Mouse (Mus musculus): ENCODE data around the gene Tgm6. TPM values are rescaled to one million over a fixed set of nuclear protein-coding genes. Genes with fewer than 3 reads are reported as not detected.

Tgm6 gene
- polyA plus RNA-seq, 1 experiment from 2014 or later, result not detected

- Histone ChIP-seq H3K36me3 (replicated peaks; ENCODE audit: control insufficient read depth, insufficient read depth, low read depth, low read length) (no peaks in the 10 kb centered on the region; the same call in none of the 2 replicates), H3K27me3 (ENCODE audit: control insufficient read depth, insufficient read depth, low read length) (no peaks in the 10 kb centered on the region), H3K4me1 (ENCODE audit: control insufficient read depth, insufficient read depth, low read length) (no peaks in the 10 kb centered on the region), H3K4me2 (ENCODE audit: low read depth, low read length) (no peak overlapping the region), H3K27ac (replicated peaks; ENCODE audit: low read depth, low read length) (no peak overlapping the region), H3K4me3 (ENCODE audit: low read depth, low read length) (no peak overlapping the region), H3K9me3 (replicated peaks; ENCODE audit: control insufficient read depth, low read length) (no peaks in the 10 kb centered on the region), H3K9ac (replicated peaks; ENCODE audit: low read length) (no peak overlapping the region)
- ATAC-seq (replicated peaks; ENCODE audit: insufficient number of reproducible peaks, low FRiP score, low TSS enrichment, low read depth) (no peak), DNase-seq (ENCODE audit: low spot score) (no peak)
- 83% methylated on average over 5 of the region's 5 CpGs for WGBS
These were observed 50.5 kb downstream of the Tgm6 start for GRCm38 (mm10) chr2:130162701-130163100.

GRCm38 (mm10) chr2:130166311-130167214 lies 54.3 kb downstream of the Tgm6 start:
- Histone ChIP-seq H3K36me3 (replicated peaks; ENCODE audit: control insufficient read depth, insufficient read depth, low read depth, low read length) (peaks cover 3% of the 10 kb centered on the region), H3K27me3 (ENCODE audit: control insufficient read depth, insufficient read depth, low read length) (no peaks in the 10 kb centered on the region), H3K4me2 (ENCODE audit: low read depth, low read length) (no peak overlapping the region), H3K4me1 (ENCODE audit: control insufficient read depth, insufficient read depth, low read length) (no peaks in the 10 kb centered on the region), H3K27ac (replicated peaks; ENCODE audit: low read depth, low read length) (no peak overlapping the region), H3K4me3 (ENCODE audit: low read depth, low read length) (no peak overlapping the region), H3K9me3 (replicated peaks; ENCODE audit: control insufficient read depth, low read length) (no peaks in the 10 kb centered on the region), H3K9ac (replicated peaks; ENCODE audit: low read length) (no peak overlapping the region)
- DNase-seq (ENCODE audit: low spot score), result peak; percentile 43
- peak; percentile 32; the same call in 1 of the 2 replicates for ATAC-seq (replicated peaks; ENCODE audit: insufficient number of reproducible peaks, low FRiP score, low TSS enrichment, low read depth)
- 70% methylated on average over 9 of the region's 9 CpGs for WGBS

- no peaks in the 10 kb centered on the region for H3K9me3 ChIP-seq (replicated peaks; ENCODE audit: control insufficient read depth, low read length)
- H3K9ac ChIP-seq (replicated peaks; ENCODE audit: low read length), result no peak overlapping the region
- ATAC-seq (replicated peaks; ENCODE audit: insufficient number of reproducible peaks, low FRiP score, low TSS enrichment, low read depth), result no peak
- no peak overlapping the region for H3K4me3 ChIP-seq (ENCODE audit: low read depth, low read length)
- 65% methylated on average over 3 of the region's 3 CpGs for WGBS
- no peak overlapping the region for H3K4me2 ChIP-seq (ENCODE audit: low read depth, low read length)
- peak; percentile 74 for DNase-seq (ENCODE audit: low spot score)
- no peaks in the 10 kb centered on the region for H3K4me1 ChIP-seq (ENCODE audit: control insufficient read depth, insufficient read depth, low read length)
- H3K27ac ChIP-seq (replicated peaks; ENCODE audit: low read depth, low read length), result no peak overlapping the region
- H3K36me3 ChIP-seq (replicated peaks; ENCODE audit: control insufficient read depth, insufficient read depth, low read depth, low read length), result peaks cover 5% of the 10 kb centered on the region
- no peaks in the 10 kb centered on the region for H3K27me3 ChIP-seq (ENCODE audit: control insufficient read depth, insufficient read depth, low read length)
These were observed 55.6 kb downstream of the Tgm6 start for GRCm38 (mm10) chr2:130167861-130168260.

- Histone ChIP-seq H3K27ac (replicated peaks; ENCODE audit: low read depth, low read length) (no peak overlapping the region), H3K9me3 (replicated peaks; ENCODE audit: control insufficient read depth, low read length) (no peaks in the 10 kb centered on the region), H3K4me1 (ENCODE audit: control insufficient read depth, insufficient read depth, low read length) (no peaks in the 10 kb centered on the region), H3K4me2 (ENCODE audit: low read depth, low read length) (no peak overlapping the region), H3K9ac (replicated peaks; ENCODE audit: low read length) (no peak overlapping the region), H3K36me3 (replicated peaks; ENCODE audit: control insufficient read depth, insufficient read depth, low read depth, low read length) (peaks cover 17% of the 10 kb centered on the region), H3K27me3 (ENCODE audit: control insufficient read depth, insufficient read depth, low read length) (no peaks in the 10 kb centered on the region), H3K4me3 (ENCODE audit: low read depth, low read length) (no peak overlapping the region)
- WGBS, result 79% methylated on average over 2 of the region's 2 CpGs
- no peak for ATAC-seq (replicated peaks; ENCODE audit: insufficient number of reproducible peaks, low FRiP score, low TSS enrichment, low read depth)
- DNase-seq (ENCODE audit: low spot score), result no peak
These were observed 59.5 kb downstream of the Tgm6 start for GRCm38 (mm10) chr2:130171674-130172073.

DNA sequence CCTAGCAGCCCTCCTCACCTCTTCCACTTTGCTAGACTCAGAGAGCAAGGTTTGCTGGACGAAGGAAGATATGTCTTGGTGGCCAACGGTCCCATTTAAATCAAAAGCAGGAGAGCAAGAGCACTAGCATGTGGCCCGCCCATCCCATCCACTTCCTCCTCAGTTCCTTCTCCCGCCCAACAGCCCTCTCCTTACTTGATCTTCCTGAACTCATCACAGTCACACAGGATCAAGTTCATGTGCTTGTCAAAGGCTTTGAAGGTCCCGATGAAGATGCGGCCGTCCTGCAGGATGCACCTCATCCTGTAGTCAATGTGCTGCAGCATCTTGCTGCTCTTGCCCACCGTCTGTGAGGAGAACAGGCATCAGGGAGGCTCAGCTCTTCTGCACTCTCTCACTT lies 64.6 kb downstream of the Tgm6 start:
- H3K4me3 ChIP-seq (ENCODE audit: low read depth, low read length), result peak overlapping the region; percentile 99; the same call in 1 of the 2 replicates
- no peaks in the 10 kb centered on the region for H3K27me3 ChIP-seq (ENCODE audit: control insufficient read depth, insufficient read depth, low read length)
- ATAC-seq (replicated peaks; ENCODE audit: insufficient number of reproducible peaks, low FRiP score, low TSS enrichment, low read depth) (no peak), DNase-seq (ENCODE audit: low spot score) (no peak)
- no peak overlapping the region for H3K27ac ChIP-seq (replicated peaks; ENCODE audit: low read depth, low read length)
- peaks cover 14% of the 10 kb centered on the region for H3K36me3 ChIP-seq (replicated peaks; ENCODE audit: control insufficient read depth, insufficient read depth, low read depth, low read length)
- H3K4me1 ChIP-seq (ENCODE audit: control insufficient read depth, insufficient read depth, low read length), result peaks cover 2% of the 10 kb centered on the region; the same call in 1 of the 2 replicates
- peak overlapping the region; percentile 49; the same call in 1 of the 2 replicates for H3K4me2 ChIP-seq (ENCODE audit: low read depth, low read length)
- WGBS, result 81% methylated on average over 8 of the region's 8 CpGs
- H3K9ac ChIP-seq (replicated peaks; ENCODE audit: low read length), result peak overlapping the region; percentile 100
- H3K9me3 ChIP-seq (replicated peaks; ENCODE audit: control insufficient read depth, low read length), result no peaks in the 10 kb centered on the region

- Histone ChIP-seq H3K27ac (replicated peaks; ENCODE audit: low read depth, low read length) (peak overlapping the region; percentile 94), H3K4me3 (ENCODE audit: low read depth, low read length) (peak overlapping the region; percentile 99), H3K4me1 (ENCODE audit: control insufficient read depth, insufficient read depth, low read length) (peaks cover 2% of the 10 kb centered on the region; the same call in 1 of the 2 replicates), H3K9me3 (replicated peaks; ENCODE audit: control insufficient read depth, low read length) (no peaks in the 10 kb centered on the region), H3K9ac (replicated peaks; ENCODE audit: low read length) (peak overlapping the region; percentile 100), H3K27me3 (ENCODE audit: control insufficient read depth, insufficient read depth, low read length) (no peaks in the 10 kb centered on the region), H3K36me3 (replicated peaks; ENCODE audit: control insufficient read depth, insufficient read depth, low read depth, low read length) (peaks cover 10% of the 10 kb centered on the region), H3K4me2 (ENCODE audit: low read depth, low read length) (peak overlapping the region; percentile 49)
- under 1% methylated on average over 11 of the region's 11 CpGs for WGBS
- ATAC-seq (replicated peaks; ENCODE audit: insufficient number of reproducible peaks, low FRiP score, low TSS enrichment, low read depth) (no peak), DNase-seq (ENCODE audit: low spot score) (peak; percentile 29)
These were observed 66.1 kb downstream of the Tgm6 start for GRCm38 (mm10) chr2:130178381-130178705.

GRCm38 (mm10) chr2:130178706-130179506 lies 66.7 kb downstream of the Tgm6 start, which contains the start of gene Snrpb:
Snrpb (minus strand) TSS chr2:130179403.
- H3K36me3 ChIP-seq (replicated peaks; ENCODE audit: control insufficient read depth, insufficient read depth, low read depth, low read length), result peaks cover 4% of the 10 kb centered on the region
- peak; percentile 95 for DNase-seq (ENCODE audit: low spot score)
- under 1% methylated on average over 81 of the region's 81 CpGs for WGBS

More at GRCm38 (mm10) chr2:130178706-130179506, 66.7 kb downstream of the Tgm6 start, which contains the start of gene Snrpb:
- ATAC-seq (replicated peaks; ENCODE audit: insufficient number of reproducible peaks, low FRiP score, low TSS enrichment, low read depth), result peak; percentile 76
- Histone ChIP-seq H3K4me1 (ENCODE audit: control insufficient read depth, insufficient read depth, low read length) (peaks cover 2% of the 10 kb centered on the region; the same call in 1 of the 2 replicates), H3K4me3 (ENCODE audit: low read depth, low read length) (peak within 1 kb of the TSS; percentile 99), H3K9ac (replicated peaks; ENCODE audit: low read length) (peak within 1 kb of the TSS; percentile 100), H3K27me3 (ENCODE audit: control insufficient read depth, insufficient read depth, low read length) (no peaks in the 10 kb centered on the region), H3K4me2 (ENCODE audit: low read depth, low read length) (peak within 1 kb of the TSS; percentile 87), H3K27ac (replicated peaks; ENCODE audit: low read depth, low read length) (peak within 1 kb of the TSS; percentile 94), H3K9me3 (replicated peaks; ENCODE audit: control insufficient read depth, low read length) (no peaks in the 10 kb centered on the region)
